Mouse (Mus musculus) gastrocnemius, adult 18-20 months (tissue): ENCODE measurements at regions not wholly inside any gene's neighbourhood (a gene's known extent, or its start where the extent isn't known, plus 50 kb on each side); places are given as distances from the start of the nearest gene placed in this dataset.

Experiments used
- DNase-seq: peaks from one replicate; pipeline ENCODE4 v3.0.0; 2021; ENCODE audit warnings: low spot score

DNA sequence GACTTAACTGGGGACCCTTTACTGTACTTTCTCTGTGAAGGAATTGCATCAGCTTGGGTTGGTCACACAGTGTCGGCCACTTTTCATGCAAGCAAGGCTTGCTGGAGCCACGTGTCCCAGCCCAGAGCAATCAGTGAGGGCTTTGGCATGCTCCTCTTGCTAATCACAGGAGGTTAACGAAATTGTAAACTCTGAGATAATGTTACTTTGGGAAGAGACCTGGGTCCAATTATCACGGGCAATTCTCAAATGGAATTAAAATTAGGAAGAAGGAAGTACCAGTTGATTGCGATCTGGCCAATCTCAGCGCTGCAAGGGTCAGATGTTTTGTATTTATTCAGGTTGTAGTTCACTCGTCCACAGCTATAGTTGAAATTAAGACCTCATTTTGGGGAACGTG lies 153.2 kb downstream of the Dusp6 start:
- DNase-seq = no peak

DNA sequence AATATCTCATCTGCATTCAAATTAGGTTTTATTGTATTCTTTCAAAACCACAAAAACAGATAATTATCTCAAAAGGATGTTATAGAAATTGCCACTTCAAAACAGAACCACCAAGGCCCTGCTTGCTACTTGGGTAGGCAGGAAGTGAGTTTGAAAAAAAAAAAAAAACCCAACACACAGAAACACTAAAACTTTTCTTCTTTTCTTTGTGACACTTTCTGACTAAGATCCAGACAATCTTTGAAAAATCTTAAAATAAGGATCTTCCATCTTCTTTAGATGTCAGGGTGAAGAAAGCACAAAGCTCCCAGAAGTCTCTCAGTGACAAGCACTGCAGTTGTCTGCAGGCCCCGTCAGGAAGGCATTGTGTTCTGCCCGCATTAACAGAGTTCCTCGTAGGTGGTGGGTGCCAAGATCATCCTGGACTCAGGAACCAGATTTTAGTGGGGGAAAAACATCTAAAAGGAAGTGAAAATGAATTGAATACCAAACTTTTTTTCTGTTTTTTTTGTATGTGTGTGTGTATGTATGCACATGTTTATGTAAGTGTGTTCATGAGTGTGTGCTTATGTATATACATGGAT lies 154.0 kb downstream of the Dusp6 start:
- DNase-seq = no peak

DNA sequence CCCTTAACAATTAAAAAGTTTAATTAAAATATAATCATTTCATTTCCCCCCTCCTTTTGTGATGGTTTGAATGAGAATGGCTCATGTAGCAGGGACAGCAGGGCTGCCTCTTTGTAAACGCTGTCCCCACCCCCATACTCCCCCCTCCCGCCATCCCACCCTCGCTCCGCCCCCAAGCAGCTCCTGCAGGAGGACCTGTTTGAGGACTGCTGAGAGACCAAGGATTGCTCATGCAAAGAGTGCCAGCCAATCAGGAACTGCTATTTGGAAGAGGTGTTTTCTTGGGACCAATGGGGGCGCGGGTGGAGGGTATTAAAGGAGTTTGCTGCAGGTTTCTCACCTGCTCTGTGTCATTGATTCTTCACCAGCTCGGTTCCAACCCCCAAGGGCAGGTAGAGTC lies 154.6 kb downstream of the Dusp6 start:
- no peak for DNase-seq

DNA sequence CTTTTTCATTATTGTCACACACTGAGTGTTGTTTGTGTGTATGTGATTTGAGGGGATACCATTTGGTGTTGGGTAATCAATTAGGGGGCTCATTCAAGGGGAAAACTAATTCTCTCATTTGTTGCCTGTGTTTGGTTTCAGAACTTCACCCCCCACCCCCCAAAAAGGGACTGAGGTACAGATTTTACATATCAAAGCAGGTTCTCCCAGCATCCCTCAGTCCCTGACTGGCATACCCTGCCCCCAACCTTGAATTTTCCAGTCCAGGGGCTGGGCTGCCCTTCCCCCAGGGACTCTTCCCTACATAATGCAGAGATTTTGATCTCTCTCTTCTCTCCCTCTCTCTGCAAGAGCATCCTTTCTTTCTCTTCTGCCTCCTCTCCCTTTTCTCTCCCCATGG lies 155.5 kb downstream of the Dusp6 start:
- DNase-seq = no peak

DNA sequence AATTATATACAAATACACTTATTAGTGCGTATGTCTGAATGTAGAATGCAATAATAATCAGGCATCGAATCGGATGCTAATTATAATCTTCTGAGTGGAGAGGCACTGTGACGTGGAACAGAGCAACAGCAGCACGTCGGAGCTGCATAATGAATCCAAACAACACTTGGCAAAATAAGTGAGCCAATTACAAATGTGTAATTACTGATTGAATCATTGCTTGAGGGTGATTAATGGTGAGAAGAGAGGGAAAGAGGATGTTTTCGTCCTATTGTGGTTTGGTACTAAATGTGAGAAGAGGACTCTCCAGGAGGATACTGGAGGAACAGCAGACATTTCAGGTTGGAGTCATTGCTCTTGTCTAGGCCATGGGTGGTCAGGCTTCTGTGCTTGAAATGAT lies 156.5 kb downstream of the Dusp6 start:
- DNase-seq = no peak

DNA sequence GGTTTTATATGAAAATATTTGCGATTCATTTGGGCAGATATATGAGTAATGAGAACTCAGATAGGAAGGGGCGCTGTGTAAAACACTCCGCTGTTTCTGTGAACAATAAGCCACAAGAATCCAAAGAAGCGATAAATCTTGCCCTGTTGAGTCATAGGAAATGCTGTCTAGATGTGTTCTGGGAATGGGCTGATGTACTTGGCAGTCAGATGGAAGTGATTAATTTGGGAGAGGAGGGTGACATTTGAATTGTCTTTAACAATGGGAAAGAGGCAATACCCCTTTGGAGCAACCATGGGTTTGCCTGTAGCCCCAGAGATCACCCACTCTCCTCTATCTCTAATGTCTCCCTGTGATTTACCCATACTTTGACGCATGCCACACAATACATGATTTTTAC lies 160.4 kb downstream of the Dusp6 start:
- DNase-seq = no peak

DNA sequence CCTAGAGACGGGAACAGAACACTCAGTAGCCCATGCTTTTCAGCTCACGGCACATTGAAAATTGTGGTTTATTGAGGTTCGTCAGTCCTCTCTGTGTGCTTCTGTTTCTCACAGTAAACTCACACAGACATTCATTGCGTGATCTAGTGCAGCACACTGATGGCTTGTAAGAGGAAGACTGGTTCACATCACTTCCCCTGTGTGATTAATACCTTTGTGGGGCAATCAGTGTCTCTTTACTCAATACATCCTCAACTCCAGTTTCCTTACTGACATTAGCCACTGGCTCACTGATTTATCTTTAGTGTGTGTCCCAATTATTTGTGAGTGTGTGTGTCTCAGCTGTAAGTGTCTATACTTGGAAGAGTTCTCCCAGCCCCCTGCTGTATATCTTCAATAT lies 162.2 kb downstream of the Dusp6 start:
- no peak for DNase-seq

DNA sequence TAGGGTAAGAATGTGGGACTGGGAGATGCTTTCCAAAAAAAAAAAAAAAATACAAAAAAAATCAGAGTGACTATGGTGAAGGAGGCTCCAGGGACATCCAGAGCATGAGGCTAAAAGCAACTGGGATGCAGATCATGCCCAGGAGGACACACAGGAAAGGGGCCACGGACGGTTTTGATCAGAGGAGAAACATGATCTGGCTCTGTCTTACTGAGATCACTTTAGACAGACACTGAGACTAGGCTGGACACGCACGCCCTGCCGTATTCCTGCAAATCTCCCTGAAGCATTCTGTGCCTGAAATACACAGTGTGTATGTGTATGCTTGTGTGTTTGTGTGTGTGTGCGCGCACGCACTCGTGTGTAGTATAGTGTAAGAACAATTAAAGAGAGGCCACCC lies 167.1 kb downstream of the Dusp6 start:
- no peak for DNase-seq

DNA sequence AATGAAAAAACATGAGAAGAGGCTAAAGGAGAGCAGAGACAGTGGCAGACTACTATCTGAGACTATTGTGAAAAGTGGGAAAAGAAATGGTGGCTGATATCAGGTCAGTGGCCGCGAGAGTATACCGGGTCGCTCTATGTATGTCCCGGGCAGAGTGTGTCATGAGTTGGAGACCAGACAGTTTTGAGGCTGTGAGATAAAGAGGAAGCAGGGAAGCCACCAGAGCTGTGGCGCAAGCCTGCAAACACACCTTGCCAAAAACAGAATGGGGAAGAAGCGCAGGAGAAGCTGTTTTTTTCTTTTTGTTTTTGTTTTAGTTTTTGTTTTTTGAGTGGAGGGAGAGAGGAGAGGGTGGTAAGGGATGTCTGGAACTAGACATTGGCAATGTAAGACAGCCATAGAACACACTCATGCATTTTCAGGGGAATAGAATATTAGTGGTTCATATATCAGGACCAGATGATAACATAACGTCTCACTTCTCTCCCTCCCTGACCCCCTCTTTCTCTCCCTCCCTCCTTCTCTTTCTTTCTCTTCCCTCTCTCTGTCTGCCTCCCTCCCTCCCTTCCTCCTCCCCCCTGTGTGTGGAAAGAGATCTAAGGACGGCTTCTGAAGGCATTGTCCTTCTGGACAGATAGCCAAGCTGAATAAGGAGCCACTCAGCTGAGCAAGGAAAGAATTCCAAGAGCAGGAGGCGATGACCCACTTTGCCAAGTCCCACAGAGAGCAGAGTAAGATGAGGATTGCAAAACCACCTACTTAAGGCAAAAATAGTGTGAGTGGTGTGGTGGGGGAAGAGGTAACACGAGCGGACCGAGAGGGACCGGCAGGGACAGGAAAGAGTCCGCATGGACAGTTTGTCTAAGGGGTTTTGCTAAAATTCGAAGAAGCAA lies 167.9 kb downstream of the Dusp6 start:
- DNase-seq = peak; percentile 32

DNA sequence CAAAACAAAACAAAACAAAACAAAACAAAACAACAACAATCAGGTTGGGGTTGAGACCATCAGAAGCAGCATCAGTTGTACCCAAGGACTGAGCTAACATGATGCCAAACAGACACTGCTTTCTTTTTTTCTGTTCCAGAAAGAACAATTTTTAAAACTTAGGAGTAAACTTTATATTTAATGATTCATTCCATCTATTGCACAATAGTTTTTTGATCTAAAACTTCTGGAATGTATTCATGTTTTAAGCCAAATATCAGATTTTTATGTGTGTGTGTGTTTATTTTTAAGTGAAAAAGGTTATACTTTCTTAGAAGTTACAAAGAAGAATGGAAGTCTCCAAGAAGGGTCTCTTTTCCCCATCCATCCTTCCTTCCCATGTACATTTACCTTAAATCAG lies 174.0 kb downstream of the Dusp6 start:
- DNase-seq = no peak

DNA sequence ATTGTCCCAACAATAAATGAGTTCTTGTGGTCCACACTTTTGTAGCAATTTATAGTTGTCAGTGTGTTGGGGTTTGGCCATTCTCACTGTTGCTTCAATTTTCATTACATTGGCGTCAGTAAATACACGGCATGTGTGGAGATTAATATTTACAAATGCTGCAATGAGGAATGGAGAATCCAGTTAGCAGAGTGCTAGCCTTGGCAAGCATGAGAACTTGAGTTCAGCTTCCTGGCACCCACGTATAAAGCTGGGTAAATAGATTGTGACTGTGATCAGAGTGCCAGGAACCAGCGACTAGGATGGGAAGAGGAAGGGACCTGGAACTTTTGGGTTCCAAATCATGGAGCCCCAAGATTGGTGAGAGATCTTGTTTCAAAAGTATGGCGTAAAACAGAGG lies 177.1 kb downstream of the Dusp6 start:
- no peak for DNase-seq

DNA sequence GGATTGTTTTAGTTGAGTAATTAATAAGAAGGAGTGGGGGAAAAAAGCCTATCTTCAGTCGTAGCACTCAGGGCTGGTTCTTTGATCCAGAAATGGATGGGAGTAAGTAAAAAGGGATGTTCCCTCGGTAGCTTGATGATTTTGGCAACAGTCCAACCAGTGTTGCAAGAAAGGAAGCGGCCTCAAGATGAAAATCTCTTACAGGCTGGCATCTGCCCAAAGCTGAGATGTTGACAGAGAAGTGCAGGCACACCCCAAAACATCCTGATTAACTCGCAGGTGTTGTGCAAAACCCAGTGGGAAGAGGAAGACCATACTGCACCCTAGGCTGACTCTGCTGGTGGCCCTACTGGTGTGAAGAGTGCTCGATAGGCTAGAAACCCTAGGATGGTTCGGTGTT lies 178.0 kb downstream of the Dusp6 start:
- peak; percentile 84 for DNase-seq

DNA sequence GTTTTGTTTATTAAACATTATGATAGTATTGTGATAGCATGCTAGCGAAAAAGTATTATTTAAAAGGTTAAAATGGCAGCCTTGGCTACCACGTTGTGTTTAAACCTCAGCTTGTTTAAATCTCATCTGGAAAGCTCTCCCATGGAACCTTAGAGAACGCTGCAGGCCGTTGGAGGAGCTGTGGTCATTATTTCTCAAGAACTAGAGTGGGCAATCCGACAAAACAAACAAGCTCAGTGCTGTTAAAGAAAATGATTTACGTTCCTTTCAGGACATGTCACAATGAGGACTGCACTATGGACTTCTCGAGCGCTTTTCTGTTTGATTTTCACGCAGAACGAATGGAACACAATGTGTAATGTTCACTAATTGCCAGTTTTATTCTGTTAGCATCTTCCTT lies 178.9 kb downstream of the Dusp6 start:
- DNase-seq = no peak

DNA sequence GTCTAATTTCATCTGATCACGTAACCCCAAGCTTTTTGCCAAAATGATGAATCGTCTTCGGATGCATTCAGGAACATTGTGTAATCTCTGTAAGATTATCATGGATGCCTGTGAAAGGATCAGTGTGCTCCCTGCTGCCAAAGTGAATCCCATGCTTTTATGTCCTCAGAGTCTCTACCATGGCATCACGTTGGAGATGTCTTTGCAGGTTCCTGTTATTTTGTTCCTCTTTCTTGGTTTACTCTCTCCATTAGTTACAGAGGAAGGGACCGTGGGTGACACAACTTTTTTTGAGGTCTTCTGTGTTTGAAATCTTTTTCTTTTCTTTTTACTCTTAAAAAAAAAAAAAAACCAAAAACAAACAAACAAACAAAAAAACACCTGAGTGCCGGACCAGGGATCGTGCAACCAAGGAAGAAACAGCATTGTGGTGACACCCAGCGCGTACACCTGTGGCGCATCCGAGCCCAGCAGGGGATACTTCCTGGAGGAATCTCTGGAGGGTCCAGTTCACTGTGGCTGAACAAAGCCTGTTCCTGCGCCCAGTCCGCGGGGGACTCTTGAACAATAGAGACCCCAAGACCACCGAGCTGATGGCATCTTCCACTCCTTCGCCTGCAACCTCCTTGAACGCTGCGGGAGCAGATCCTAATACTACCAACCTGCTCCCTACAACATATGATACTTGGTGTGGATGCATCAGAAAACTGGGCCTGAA lies 180.6 kb downstream of the Dusp6 start:
- no peak for DNase-seq

DNA sequence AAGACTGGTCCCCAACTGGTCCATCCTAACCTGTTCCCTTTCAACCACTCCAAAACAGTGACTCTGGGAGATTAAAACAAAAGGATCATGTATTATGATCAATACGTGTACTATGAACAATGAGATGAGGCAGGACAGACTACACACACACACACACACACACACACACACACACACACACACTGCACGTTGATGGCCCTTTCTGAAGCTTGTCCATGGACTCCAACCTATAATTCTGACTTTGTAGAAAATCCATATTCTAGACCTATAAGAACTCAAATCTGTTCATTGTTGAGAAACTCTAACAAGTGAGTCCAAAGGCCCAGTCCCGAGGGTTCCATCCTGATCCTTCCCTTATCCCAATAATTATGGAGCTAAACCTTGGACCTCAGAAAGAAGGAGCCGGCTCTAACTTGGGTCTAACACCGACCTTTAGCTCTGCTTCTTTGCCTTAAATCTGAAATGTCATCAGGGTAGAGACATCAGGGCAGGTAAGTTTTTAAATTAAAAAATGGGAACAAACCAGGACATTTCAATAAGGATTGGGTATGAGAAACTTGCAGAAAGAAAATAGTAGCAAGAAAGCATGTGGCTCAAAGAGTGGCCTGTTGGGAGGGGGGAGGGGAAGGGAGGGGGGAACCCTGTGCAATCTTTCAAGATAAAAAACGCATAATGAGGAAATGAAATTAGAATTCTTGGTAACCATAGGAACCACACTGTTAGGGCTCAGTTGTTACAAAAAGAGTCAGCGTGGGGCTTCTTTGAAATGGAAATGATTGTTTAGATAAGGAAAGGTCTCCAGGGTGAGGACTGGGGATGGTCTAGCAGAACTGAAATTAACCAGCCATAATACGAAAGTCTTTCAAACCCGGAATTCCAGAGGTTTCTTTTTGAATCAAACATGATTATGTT lies 187.9 kb downstream of the Dusp6 start:
- DNase-seq = no peak

DNA sequence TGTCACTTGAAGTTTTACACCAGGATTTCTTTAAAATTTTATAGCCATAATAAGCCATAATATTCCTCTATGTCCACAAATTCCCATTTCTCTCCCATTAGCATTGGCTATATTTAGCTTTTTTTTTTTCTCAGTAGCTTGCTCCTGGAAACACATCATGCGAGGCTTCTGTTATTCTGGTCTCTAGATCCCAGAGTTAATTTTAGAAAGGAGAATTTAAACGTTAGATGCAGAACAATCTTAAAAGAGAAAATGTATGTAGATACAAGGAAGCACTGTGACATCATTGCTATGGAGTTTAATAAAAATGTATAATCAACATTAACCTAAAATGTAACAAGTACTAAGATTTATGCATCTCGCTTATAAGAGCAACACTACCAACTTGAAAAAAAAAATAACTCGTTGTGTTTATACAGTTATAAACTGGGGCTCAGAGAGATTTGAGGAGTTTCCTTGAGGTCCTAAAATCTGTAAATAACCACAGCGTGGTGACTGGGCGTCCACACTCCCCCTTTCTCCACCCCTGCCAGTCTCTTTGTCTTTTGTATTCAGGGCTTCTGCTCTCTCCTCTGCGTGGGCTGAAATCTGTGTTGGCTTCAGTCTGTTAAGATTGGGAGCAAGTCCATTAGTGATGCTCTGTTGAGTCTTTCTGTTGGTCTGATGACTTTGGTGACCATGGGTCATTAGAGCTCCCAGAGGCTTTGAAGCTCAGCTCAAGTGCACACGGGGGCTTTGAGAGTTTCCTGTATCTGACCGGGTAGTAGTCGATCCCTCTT lies 188.8 kb downstream of the Dusp6 start:
- no peak for DNase-seq

DNA sequence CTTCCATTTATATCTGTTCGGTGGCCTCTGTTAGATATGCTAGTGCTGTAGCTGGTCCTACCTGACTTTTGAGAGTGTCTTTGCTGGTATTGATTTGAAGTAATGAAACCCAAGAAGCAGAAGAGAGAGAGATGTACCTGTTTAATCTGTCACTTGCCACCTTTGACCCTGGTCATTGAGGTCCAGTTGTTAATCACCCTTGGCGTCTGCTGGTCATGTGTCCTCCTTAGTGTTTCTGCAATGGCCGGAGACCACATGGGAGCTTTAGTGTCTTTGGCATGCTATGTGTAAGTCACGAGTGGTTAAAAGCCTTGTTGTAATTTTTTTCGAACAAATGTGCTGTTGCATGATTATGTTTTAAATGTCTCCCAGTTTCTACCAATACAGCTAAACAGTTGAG lies 193.1 kb downstream of the Dusp6 start:
- no peak for DNase-seq

DNA sequence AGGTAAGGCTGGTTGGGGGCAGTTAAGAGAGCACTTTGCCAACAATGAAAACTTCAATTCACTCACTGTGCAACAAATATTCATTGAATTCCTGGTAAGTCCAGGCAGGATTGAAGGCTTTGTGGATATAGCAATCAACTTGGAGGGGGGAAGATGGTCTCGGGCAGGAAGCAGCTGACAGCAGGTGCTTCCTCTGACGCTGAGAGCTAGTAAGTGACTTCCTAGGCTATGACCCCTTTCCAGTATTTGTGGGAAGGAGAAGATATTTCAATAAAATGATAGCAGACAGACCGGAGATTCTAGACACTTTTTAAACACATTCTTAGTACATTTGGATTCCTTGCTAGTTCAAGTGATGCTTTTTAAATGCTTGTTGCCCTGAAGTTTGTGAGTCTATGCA lies 195.0 kb downstream of the Dusp6 start:
- no peak for DNase-seq

DNA sequence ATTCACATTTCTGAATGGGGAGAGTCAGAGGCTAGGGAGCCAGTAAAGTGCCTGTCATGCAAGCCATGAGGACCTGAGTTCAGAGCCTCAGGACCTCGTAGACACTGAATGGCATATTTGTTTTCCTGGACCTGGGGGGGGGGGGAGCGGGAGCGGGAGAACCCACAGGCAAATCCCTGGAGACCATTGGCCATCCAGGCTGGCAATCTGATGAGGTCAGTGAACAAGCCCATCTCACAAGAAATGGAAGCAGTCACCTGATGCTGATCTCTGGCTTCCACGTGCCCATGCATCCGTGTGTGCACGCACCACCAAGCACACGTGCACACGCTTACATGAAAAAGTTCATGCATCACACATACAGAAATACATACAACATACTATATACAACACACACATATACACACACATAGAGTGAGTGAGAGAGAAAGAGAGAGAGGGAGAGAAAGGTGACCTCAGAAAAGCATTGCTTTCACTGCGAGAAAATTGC lies 196.2 kb downstream of the Dusp6 start:
- DNase-seq = no peak

DNA sequence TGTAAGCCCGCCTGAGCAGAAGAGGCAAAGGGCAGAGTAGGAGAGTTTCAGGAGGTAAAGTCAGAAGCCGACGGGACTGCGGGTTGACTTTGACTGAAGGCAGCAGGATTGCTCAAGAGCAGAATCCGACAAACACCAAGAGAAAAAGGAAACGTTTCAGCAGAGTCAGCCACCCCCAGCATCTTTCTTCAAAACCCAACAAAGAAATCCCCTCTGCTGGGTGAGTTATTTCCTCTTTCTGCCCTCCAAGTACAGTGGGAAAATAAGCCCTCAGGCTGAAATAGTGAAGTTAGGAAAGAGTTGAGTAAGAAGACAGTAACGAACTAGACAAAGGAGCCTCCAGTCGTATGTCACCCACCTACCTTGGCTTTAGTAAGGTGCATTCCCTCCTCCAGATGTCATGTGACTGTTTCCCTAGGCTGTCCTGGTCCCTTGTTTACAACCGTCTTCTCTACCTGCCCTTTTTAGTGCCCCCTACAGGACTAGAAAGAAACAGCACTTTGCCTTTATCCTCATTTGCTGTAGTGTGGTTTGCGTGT lies 196.9 kb downstream of the Dusp6 start:
- DNase-seq = peak; percentile 14
